Mouse (Mus musculus) layer of hippocampus, postnatal 36 days (tissue): ENCODE measurements around the gene Gm26657. TPM values are rescaled to one million over a fixed set of nuclear protein-coding genes. Genes with fewer than 3 reads are reported as not detected.

Source experiments
- DNase-seq, 2 experiments: peaks; one replicate each; pipeline ENCODE4 v3.0.0; 2022
- total RNA-seq, 2 experiments: library from RNA; stranded (reverse); gene quantifications; 2 replicates each; pipeline ENCODE4 v1.2.3; 2021

Gene Gm26657
- total RNA-seq: not detected

GRCm38 (mm10) chr4:56740020-56740485 lies at the start of gene Gm26657:
Gene Gm26657 (plus strand): TSS chr4:56740070.
- no peak for DNase-seq

DNA sequence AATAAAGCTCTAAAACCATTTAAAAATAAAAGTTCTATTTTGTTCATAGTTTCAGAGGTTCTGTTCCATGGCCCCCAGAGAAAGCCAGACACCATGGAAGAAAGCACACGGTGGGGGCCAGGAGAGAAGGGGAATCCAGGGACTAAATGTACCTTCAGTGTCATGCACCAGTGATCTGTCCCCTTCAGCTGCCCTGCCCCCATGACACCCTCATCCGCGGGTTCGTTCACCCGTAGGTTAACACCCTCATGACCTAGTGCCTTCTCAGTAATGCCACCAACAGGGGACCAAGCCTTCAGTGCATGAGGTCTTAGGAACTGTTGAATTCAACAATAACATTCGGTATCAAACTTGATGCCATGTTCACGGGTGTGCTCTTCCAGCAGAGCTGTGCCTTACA lies 43.5 kb upstream of the Gm26657 start:
- DNase-seq: no peak

DNA sequence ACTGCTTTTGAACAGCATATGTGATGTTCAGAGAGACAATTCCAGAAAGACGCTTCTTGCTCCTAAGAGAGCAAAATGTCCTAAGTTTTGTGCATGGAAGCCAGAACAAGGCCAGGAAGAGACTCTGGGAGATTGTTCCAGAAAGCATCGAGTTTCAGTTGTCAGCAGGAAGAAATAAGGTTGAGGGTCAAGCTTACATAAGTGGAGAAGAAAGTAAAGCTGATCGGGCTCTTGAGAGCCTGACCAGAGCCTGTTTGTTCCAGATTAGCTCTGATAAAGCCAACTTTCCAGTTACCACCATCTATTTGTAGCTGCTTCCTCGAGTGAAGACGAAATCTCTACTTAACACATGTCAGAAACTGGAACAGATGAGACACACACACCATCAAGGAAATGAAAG lies 41.2 kb upstream of the Gm26657 start:
- no peak for DNase-seq

DNA sequence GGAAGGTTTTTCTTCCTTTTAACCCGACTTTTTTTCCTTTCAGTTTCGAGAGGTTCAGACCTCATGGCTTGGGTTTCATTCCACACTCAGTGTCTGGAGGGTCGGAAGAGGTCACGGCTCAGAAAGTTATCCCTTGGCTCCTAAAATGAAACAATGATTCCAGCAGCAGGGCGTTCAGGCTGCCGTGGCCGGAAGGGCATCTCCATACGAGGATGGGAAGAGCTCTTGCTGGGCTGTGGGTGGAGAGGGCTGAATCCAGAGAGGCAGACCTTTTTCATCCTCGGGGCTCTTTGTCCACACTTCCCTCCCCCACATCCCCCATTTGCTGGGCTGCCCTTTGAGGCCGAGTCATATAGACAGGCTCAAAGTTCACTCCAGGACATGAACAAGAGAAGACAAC lies 37.6 kb upstream of the Gm26657 start:
- no peak for DNase-seq

- no peak for DNase-seq
Observed at GRCm38 (mm10) chr4:56713155-56713554, 26.7 kb upstream of the Gm26657 start.

DNA sequence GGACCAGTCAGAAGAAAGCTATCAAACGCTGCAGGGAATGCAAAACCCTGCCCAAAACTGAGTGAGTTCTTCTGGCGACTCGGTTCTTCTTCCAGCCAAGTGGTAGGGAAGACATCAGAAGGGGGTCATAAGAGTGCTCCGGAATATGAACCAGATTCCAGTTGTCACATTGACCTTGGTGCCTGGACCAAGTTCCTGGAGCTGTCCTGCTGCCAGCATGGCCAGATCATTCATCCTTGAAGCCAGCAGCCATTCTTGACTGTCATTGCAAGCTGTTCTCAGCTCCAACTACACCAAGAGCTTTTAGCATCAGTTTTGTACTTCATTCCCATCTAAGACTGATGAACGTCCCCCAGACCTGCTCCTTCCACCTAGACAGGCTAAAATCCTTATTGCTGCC lies 23.1 kb upstream of the Gm26657 start:
- DNase-seq: no peak

DNA sequence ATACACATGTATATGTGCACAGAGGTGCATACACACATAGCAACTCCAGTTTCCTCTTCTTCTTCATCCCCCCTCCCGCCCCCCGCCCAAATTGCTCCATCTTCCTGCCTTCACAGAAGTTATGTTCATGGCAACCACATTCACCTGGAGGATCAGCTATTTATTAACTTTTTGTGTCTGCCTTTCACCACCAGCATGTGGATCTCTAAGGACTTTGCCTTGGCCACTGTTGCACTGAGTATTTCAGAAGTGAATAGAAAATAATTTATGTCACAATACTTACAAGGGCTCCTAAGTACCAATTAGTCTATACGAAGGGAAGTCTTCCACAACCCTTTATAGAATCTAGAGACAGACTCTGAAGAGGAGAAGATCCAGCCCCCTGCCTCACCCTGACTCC lies 21.9 kb upstream of the Gm26657 start:
- DNase-seq: no peak

- DNase-seq: no peak
Observed at GRCm38 (mm10) chr4:56718573-56719442, 21.1 kb upstream of the Gm26657 start.

DNA sequence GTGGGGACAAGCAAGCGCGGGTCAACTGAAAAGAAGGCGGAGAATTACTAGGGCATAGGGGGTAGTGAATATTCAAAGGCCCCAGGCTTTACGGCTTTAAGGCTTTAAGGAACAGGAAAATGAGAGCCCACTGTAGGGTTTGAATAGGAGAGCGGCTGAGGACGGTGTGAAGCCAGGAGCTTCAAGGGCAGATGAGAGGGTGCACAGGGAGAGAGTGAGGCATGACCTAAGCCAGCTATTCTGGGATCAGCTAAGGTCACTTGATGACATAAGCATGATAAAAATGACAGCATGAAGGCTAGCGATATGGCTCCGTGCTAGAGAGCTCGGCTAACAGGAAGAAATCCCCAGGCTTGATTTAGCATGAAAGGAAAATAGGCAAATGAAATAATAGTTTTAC lies 20.4 kb upstream of the Gm26657 start:
- DNase-seq: no peak

GRCm38 (mm10) chr4:56720403-56720802 lies 19.5 kb upstream of the Gm26657 start:
- no peak for DNase-seq

- no peak for DNase-seq
Observed at GRCm38 (mm10) chr4:56721469-56721868, 18.4 kb upstream of the Gm26657 start.

DNA sequence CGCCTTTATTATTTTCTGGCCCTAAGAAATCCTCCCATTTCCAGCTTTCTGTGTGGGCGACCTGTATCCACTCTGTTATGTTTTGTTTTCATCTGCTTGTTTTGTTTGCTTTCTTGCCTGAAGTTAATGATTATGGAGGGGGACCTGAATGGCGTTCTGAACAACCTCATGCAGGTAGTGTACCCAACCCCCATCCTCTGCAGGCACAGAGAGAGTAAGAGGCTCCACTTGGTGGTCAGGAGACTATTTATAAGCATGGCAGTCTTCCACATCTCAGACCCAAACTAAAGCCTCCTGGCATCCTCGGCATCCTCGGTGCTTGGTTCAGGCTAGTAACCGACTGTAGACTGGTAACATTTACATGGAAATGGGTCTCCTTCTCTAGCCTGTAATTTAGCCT lies 17.5 kb upstream of the Gm26657 start:
- no peak for DNase-seq

GRCm38 (mm10) chr4:56723237-56723636 lies 16.6 kb upstream of the Gm26657 start:
- DNase-seq: no peak

GRCm38 (mm10) chr4:56725839-56726238 lies 14.0 kb upstream of the Gm26657 start:
- DNase-seq: no peak

- no peak for DNase-seq
Observed at GRCm38 (mm10) chr4:56740611-56741010, 741 bp downstream of the Gm26657 start.

DNA sequence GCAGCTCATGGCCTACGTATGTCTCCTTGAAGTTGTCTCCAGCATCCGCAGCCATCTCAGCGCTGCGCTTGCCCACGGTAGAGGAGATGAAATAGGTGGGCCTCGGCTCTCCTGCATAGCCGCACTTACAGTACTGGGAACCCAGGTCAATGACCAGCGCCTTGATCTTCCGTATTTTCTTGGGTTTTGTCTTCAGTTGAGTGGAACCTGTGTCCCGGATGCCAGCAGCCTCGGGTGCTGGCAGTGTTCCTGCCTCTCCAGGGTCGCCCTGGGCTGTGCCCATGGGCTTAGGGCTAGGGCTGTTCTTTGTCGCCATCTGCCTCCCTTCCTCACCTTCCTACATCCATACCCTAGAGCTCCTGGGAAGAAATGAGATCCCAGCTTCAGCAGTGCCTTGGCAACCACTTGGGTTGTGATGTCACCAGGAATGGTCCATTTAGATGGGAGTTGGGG lies 1.2 kb downstream of the Gm26657 start, which contains the start of gene Actl7b:
Gene Actl7b, minus strand, starts transcription at position 403 of the 453 bp plus-strand sequence.
- DNase-seq: no peak

- DNase-seq: no peak
Observed at GRCm38 (mm10) chr4:56742698-56743097, 2.8 kb downstream of the Gm26657 start.

GRCm38 (mm10) chr4:56743363-56744195 lies 3.7 kb downstream of the Gm26657 start, which contains the start of gene Actl7a:
Gene Actl7a (plus strand): TSS chr4:56743413.
- no peak for DNase-seq

DNA sequence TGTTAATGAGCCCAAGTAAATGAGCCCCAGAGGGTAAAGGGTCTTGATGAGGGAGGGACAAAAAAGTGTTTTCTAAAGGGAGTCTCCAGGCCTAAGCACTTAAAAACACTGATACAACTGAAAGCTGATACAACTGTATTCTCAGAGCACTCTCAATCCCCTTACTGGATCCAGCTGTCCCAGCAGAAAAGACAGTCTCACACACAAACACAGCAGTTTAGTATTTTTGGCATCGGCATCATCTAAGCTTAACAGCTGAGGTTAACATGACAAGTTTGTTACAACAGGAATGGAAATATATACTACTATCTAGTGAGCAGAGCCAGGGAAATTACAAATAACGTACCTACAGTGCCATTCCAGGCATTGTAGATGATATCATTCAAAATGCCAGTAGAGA lies 6.5 kb downstream of the Gm26657 start:
- no peak for DNase-seq

DNA sequence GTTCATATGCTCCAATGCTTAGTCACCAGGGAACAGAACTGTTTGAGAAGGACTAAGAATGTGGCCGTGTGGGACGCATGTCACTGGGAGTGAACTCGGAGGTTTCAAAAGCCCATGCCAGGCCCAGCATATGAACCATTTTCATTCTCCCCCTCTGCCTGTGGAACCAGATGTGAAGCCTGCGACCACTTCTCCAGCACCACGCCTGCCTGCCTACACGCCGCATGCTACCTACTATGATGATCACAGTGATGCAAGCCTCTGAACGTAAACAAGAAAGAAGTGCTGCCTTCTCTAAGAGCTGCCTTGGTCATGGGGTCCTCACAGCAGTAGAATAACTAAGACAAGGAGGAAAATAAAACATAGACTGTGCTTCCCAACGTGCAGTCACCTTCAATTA lies 7.6 kb downstream of the Gm26657 start:
- DNase-seq: no peak

DNA sequence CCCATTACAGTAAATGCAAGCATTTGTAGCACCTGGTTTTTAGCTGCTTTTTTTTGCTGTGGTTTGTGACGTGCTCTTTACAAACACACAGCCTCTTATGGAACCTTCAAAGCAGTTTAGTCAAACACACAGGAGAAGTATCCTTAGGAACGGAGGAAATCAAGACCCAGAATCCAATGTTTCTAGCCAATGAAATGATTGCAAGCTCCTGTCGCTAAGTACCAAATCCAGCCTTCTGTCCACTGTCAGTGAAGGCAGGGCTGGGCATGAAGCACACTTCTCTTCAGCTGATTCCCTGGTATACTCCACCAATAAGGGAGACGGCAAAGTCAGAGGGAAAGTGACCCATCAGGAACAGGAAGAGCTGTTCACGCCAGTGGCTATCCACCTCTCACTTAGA lies 16.2 kb downstream of the Gm26657 start:
- no peak for DNase-seq

DNA sequence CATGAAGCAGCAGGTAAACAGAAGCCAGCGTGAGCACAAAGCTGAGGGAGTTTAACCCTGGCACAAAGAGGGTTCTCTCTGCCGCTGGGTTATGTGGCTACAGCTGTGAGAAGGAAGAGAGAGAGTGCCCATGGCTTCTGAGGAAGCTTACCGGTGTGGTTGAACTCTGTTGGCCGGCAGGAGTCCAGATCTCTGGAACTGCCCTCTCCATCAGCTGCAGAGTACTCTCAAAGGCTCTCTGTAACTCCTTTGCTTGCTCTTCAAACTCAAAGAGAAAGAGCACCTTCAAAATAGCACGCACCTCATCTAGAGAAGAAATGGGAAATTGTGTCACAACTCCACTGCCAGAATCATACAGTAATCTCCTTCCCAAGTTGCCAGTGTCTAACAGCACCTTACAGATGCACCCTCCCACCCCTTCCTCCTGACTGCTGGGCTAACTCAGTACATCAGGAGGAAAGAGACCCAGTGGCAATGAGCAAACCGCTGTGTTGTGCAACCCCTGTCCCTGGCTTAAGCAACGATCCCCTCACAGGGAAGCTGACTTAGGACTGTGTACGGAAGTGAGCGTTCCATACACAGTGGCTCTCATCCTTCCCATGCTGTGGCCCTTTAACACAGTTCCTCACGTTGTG lies 17.2 kb downstream of the Gm26657 start:
- DNase-seq: no peak

GRCm38 (mm10) chr4:56757693-56758092 lies 17.8 kb downstream of the Gm26657 start:
- no peak for DNase-seq
